Mouse (Mus musculus): Measurements from ENCODE around the gene Cacnb4. TPM values are rescaled to one million over a fixed set of nuclear protein-coding genes. Genes with fewer than 3 reads are reported as not detected.

The Cacnb4 gene
- total and polyA plus RNA-seq, 3 experiments, result not detected

DNA sequence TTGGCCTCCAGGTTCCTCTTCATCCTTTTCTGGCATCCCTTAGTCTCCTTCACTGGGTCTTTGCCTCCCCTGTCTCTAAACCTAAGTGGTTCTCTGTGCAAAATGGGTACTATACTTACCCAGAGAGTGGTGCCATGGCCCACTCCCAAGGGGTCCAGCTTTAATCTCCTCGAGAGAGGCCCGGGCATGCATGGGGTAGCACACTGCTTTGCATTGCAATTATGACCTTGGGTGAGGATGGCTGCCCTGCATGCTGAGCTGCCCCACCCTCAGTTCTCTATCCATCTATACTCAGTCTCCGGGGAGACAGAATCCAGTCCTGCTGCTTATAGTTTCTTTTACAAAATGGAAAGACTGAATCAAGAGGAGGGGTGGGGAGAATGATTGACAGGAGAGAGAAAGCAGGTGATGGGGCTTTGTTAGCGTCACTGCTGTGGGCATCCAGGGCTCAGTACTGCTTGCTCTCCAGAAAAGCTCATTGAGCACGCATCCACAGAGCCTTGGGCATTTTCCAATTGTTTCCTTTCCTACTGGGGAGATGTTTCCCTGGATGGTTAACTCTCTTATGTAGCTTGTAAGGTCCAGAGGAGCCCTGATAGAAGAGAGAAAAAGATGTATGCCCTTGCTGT is 68.7 kb downstream of the Cacnb4 start:
- Histone ChIP-seq H3K9ac (ENCODE audit: control insufficient read depth, low read depth, low read length, poor library complexity, severe bottlenecking) (no peak overlapping the region), H3K36me3 (ENCODE audit: control insufficient read depth in 1 of 2, insufficient read depth in 2 of 2, low read length in 2 of 2) (peaks cover 0 to 2% of the 10 kb centered on the region in 2 experiments; a peak in 1 of 4 replicates), H3K27ac (ENCODE audit: control insufficient read depth, low read depth, low read length) (no peak overlapping the region), H3K4me1 (ENCODE audit: control insufficient read depth in 1 of 2, insufficient read depth in 2 of 2, low read length in 2 of 2) (peaks cover 0 to 6% of the 10 kb centered on the region in 2 experiments; a peak in 3 of 4 replicates), H3K4me3 (ENCODE audit: control insufficient read depth in 1 of 2, insufficient read depth in 1 of 2, low read depth in 2 of 2, low read length in 2 of 2) (no peak overlapping the region), H3K9me3 (replicated peaks; ENCODE audit: insufficient read depth, low read length) (no peaks in the 10 kb centered on the region), H3K79me2 (ENCODE audit: control insufficient read depth, insufficient read depth, low read length, poor library complexity) (no peaks in the 10 kb centered on the region), H3K27me3 (ENCODE audit: control insufficient read depth in 1 of 2, insufficient read depth in 2 of 2, low read length in 2 of 2) (no peaks in the 10 kb centered on the region)
- TF ChIP-seq MXI1 (IDR thresholded peaks at IDR 0.05; ENCODE audit: low read depth, low read length), result no peak
- TF ChIP-seq MAX (IDR thresholded peaks at IDR 0.05; ENCODE audit: low read length), result no peak
- DNase-seq (ENCODE audit: low read depth, low spot score), result no peak

DNA sequence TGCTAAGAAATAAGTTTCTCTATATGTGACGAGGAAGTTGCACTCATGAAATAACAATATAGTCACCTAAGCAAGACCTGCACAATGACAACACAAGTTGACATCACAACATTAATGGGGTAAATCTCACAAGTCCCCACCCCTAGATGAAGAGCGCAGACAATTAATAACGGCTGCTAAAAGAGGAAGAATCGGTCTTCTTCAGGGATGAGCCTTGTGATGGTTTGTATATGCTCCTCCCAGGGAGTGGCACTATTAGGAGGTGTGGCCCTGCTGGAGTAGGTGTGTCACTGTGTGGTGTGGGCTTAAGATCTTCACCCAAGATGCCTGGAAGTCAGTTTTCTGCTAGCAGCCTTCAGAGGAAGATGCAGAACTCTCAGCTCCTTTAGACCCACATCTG is 70.3 kb downstream of the Cacnb4 start:
- H3K79me2 ChIP-seq (ENCODE audit: control insufficient read depth, insufficient read depth, low read length, poor library complexity), result no peaks in the 10 kb centered on the region
- H3K27ac ChIP-seq (ENCODE audit: control insufficient read depth, low read depth, low read length), result no peak overlapping the region
- no peaks in the 10 kb centered on the region for H3K9me3 ChIP-seq (replicated peaks; ENCODE audit: insufficient read depth, low read length)
- peaks cover 0 to 2% of the 10 kb centered on the region in 2 experiments; a peak in 1 of 4 replicates for H3K36me3 ChIP-seq (ENCODE audit: control insufficient read depth in 1 of 2, insufficient read depth in 2 of 2, low read length in 2 of 2)
- peaks cover 0 to 6% of the 10 kb centered on the region in 2 experiments; a peak in 3 of 4 replicates for H3K4me1 ChIP-seq (ENCODE audit: control insufficient read depth in 1 of 2, insufficient read depth in 2 of 2, low read length in 2 of 2)
- TF ChIP-seq NRF1 (IDR thresholded peaks at IDR 0.05; ENCODE audit: insufficient read depth, low read depth, low read length, poor library complexity, severe bottlenecking) (no peak), MAZ (IDR thresholded peaks at IDR 0.05; ENCODE audit: low read depth, low read length) (no peak), TBP (IDR thresholded peaks at IDR 0.05; ENCODE audit: low read depth, low read length) (no peak), SIN3A (IDR thresholded peaks at IDR 0.05; ENCODE audit: low read length) (no peak), MEF2A (IDR thresholded peaks at IDR 0.05; ENCODE audit: extremely low read depth, insufficient replicate concordance, low read depth, low read length, poor library complexity, severe bottlenecking) (no peak)
- peak; percentile 67 for DNase-seq (ENCODE audit: low read depth, low spot score)
- peak overlapping the region in 1 of 2 experiments; percentile 20; a peak in 1 of 4 replicates for H3K4me3 ChIP-seq (ENCODE audit: control insufficient read depth in 1 of 2, insufficient read depth in 1 of 2, low read depth in 2 of 2, low read length in 2 of 2)
- no peaks in the 10 kb centered on the region for H3K27me3 ChIP-seq (ENCODE audit: control insufficient read depth in 1 of 2, insufficient read depth in 2 of 2, low read length in 2 of 2)
- H3K9ac ChIP-seq (ENCODE audit: control insufficient read depth, low read depth, low read length, poor library complexity, severe bottlenecking), result no peak overlapping the region

DNA sequence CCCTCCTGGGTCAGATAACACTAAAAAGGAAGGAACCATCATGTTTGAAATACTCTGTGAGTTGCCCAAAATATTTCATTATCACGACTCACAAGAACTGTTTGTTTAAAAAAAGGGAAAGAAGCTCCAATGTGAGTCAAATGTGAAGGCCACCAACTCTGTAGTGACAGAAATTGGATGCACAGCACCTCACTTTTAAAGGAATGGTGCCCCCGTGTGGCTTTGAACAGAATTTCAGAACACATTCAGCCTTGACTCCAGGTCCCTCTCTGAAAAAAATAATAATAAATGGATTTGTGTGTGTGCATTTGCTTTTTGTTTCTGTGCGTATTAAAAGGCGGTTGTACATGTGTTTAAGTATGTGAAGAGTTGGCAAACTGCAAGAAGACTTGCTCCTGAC is 71.3 kb downstream of the Cacnb4 start:
- H3K27me3 ChIP-seq (ENCODE audit: control insufficient read depth in 1 of 2, insufficient read depth in 2 of 2, low read length in 2 of 2), result no peaks in the 10 kb centered on the region
- peaks cover 0 to 6% of the 10 kb centered on the region in 2 experiments; a peak in 3 of 4 replicates for H3K4me1 ChIP-seq (ENCODE audit: control insufficient read depth in 1 of 2, insufficient read depth in 2 of 2, low read length in 2 of 2)
- peak; percentile 80 for DNase-seq (ENCODE audit: low read depth, low spot score)
- no peaks in the 10 kb centered on the region for H3K79me2 ChIP-seq (ENCODE audit: control insufficient read depth, insufficient read depth, low read length, poor library complexity)
- H3K9me3 ChIP-seq (replicated peaks; ENCODE audit: insufficient read depth, low read length), result no peaks in the 10 kb centered on the region
- H3K9ac ChIP-seq (ENCODE audit: control insufficient read depth, low read depth, low read length, poor library complexity, severe bottlenecking), result no peak overlapping the region
- no peak overlapping the region for H3K4me3 ChIP-seq (ENCODE audit: control insufficient read depth in 1 of 2, insufficient read depth in 1 of 2, low read depth in 2 of 2, low read length in 2 of 2)
- peaks cover 0 to 2% of the 10 kb centered on the region in 2 experiments; a peak in 1 of 4 replicates for H3K36me3 ChIP-seq (ENCODE audit: control insufficient read depth in 1 of 2, insufficient read depth in 2 of 2, low read length in 2 of 2)
- H3K27ac ChIP-seq (ENCODE audit: control insufficient read depth, low read depth, low read length), result no peak overlapping the region
- TF ChIP-seq POLR2A (IDR thresholded peaks at IDR 0.05; ENCODE audit: control insufficient read depth in 1 of 2, insufficient read depth in 1 of 2, low read depth in 1 of 2, low read length in 2 of 2, poor library complexity in 1 of 2) (no peak), ZNF384 (IDR thresholded peaks at IDR 0.05; ENCODE audit: low read depth, low read length) (peak; percentile 41; the same call in 1 of the 2 replicates), MAZ (IDR thresholded peaks at IDR 0.05; ENCODE audit: low read depth, low read length) (no peak), E2F4 (IDR thresholded peaks at IDR 0.05; ENCODE audit: borderline replicate concordance, low read depth, low read length) (no peak), SIN3A (IDR thresholded peaks at IDR 0.05; ENCODE audit: low read length) (no peak), SMC3 (IDR thresholded peaks at IDR 0.05; ENCODE audit: low read depth, low read length) (peak; percentile 78), CHD1 (IDR thresholded peaks at IDR 0.05; ENCODE audit: low read depth, low read length) (no peak), JUND (IDR thresholded peaks at IDR 0.05; ENCODE audit: low read depth, low read length) (no peak), TBP (IDR thresholded peaks at IDR 0.05; ENCODE audit: low read depth, low read length) (no peak), CHD2 (IDR thresholded peaks at IDR 0.05; ENCODE audit: low read length) (no peak), ELF1 (IDR thresholded peaks at IDR 0.05; ENCODE audit: low read depth, low read length) (no peak), USF2 (IDR thresholded peaks at IDR 0.05; ENCODE audit: borderline replicate concordance in 1 of 2, insufficient read depth in 1 of 2, low read depth in 1 of 2, low read length in 2 of 2) (no peak), POLR2AphosphoS2 (IDR thresholded peaks at IDR 0.05; ENCODE audit: low read length) (no peak), ETS1 (IDR thresholded peaks at IDR 0.05; ENCODE audit: low read depth, low read length) (no peak), KAT2A (conservative IDR thresholded peaks at IDR 0.05; ENCODE audit: low read depth, low read length) (no peak), HCFC1 (IDR thresholded peaks at IDR 0.05; ENCODE audit: low read depth, low read length) (no peak), MEF2A (IDR thresholded peaks at IDR 0.05; ENCODE audit: extremely low read depth, insufficient replicate concordance, low read depth, low read length, poor library complexity, severe bottlenecking) (no peak), MAFK (IDR thresholded peaks at IDR 0.05; ENCODE audit: borderline replicate concordance, low read depth, low read length) (no peak), ZMIZ1 (IDR thresholded peaks at IDR 0.05; ENCODE audit: low read depth, low read length) (no peak), BHLHE40 (IDR thresholded peaks at IDR 0.05; ENCODE audit: borderline replicate concordance, low read depth, low read length) (no peak), ZC3H11A (IDR thresholded peaks at IDR 0.05; ENCODE audit: low read depth, low read length) (peak; percentile 72)

Data from MEL (cell line).